Comparison of ENCODE assay signal across 18 mouse cellular contexts in the genomic region with DNA sequence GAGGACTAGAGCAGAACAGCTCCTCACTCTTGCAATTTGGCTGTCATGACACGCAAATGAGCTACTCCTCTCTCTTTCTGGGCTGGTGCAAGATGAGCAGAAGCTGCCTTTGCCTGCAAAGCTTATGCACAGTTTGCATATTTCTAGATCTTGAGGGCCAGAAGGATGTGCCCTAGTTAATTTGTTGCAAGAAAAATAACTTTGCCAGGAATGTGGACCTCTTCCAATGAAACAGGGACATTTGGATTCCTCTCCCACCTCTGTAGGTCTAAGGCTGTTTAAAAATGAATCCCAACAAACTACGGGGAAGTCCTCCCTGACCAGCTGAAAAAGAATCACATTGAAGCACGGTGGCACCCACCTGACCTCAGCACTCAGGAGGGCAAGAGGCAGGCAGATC. TPM values are rescaled to one million over a fixed set of nuclear protein-coding genes. Genes with fewer than 3 reads are reported as not detected.
DNase-seq lines count a peak whose midpoint lies in the region; ATAC-seq lines count a peak whose summit lies in the region.
"Had no signal": no experiment of that assay in that cellular context is flagged by ENCODE, and none has a peak within 500 bp of the region (broad histone marks: within the 10 kb centered on the region; RNA-seq: fewer than 3 reads in every experiment).

No protein-coding gene starts in this region.

- WGBS in kidney, embryonic 15.5 days: 88% methylated on average over 3 of the region's 3 CpGs
- 91% methylated on average over 3 of the region's 3 CpGs for WGBS in intestine, embryonic 15.5 days

- H3K36me3 ChIP-seq in kidney, embryonic 15.5 days: peaks cover 86% of the 10 kb centered on the region
- H3K36me3 ChIP-seq in intestine, embryonic 15.5 days: peaks cover 50% of the 10 kb centered on the region

- H3K4me1 ChIP-seq in kidney, embryonic 15.5 days: no peaks in the 10 kb centered on the region
- H3K4me1 ChIP-seq in intestine, embryonic 15.5 days (replicated peaks): no peaks in the 10 kb centered on the region
- H3K4me1 ChIP-seq: embryonic facial prominence, embryonic 12.5 days; forebrain, embryonic 15.5 days; heart, embryonic 13.5 days; hindbrain, embryonic 12.5 days had no signal

- no peak overlapping the region for H3K4me2 ChIP-seq in kidney, embryonic 15.5 days
- no peak overlapping the region for H3K4me2 ChIP-seq in intestine, embryonic 15.5 days (replicated peaks)
- H3K4me2 ChIP-seq: embryonic facial prominence, embryonic 12.5 days; forebrain, embryonic 15.5 days; heart, embryonic 13.5 days; hindbrain, embryonic 12.5 days had no signal

- no peak overlapping the region for H3K4me3 ChIP-seq in kidney, embryonic 15.5 days (replicated peaks)
- no peak overlapping the region for H3K4me3 ChIP-seq in intestine, embryonic 15.5 days (replicated peaks)
- H3K4me3 ChIP-seq: embryonic facial prominence, embryonic 12.5 days; forebrain, embryonic 15.5 days; heart, embryonic 13.5 days; hindbrain, embryonic 12.5 days had no signal

- no peaks in the 10 kb centered on the region for H3K9me3 ChIP-seq in kidney, embryonic 15.5 days (replicated peaks)
- H3K9me3 ChIP-seq in intestine, embryonic 15.5 days: no peaks in the 10 kb centered on the region
- H3K9me3 ChIP-seq: embryonic facial prominence, embryonic 12.5 days; forebrain, embryonic 15.5 days; G1E; heart, embryonic 13.5 days; hindbrain, embryonic 12.5 days had no signal

- H3K27me3 ChIP-seq in kidney, embryonic 15.5 days: no peaks in the 10 kb centered on the region
- no peaks in the 10 kb centered on the region for H3K27me3 ChIP-seq in intestine, embryonic 15.5 days (replicated peaks)
- H3K27me3 ChIP-seq: embryonic facial prominence, embryonic 12.5 days; forebrain, embryonic 15.5 days; heart, embryonic 13.5 days; hindbrain, embryonic 12.5 days had no signal

- peak; percentile 34 for DNase-seq in kidney, adult 18-20 months
- no peak for DNase-seq in kidney, postnatal 10 days
- peak; percentile 46 to 75 for DNase-seq in kidney, adult 8-10 months
- DNase-seq: adrenal gland, postnatal 10 days; cerebellum, adult 11 months; cerebellum, adult 9-10 months; cerebellum, postnatal 25 days; gastrocnemius, postnatal 14 days; heart, postnatal 4 days had no signal

- no peak for ATAC-seq in kidney, embryonic 15.5 days (replicated peaks; ENCODE audit: low FRiP score)
- no peak for ATAC-seq in CD4-positive, CD25-positive, alpha-beta regulatory T cell, adult 4 months
- ATAC-seq in intestine, embryonic 15.5 days: no peak
- ATAC-seq: forebrain, embryonic 15.5 days had no signal

- no peak overlapping the region for H3K9ac ChIP-seq in kidney, embryonic 15.5 days
- no peak overlapping the region for H3K9ac ChIP-seq in intestine, embryonic 15.5 days
- H3K9ac ChIP-seq: embryonic facial prominence, embryonic 12.5 days; forebrain, embryonic 15.5 days; heart, embryonic 13.5 days; hindbrain, embryonic 12.5 days had no signal

- H3K27ac ChIP-seq in kidney, embryonic 15.5 days: 0 out of 2 replicates have a peak overlapping the region, but pooled peaks have one; percentile 22
- H3K27ac ChIP-seq in intestine, embryonic 15.5 days: no peak overlapping the region
- H3K27ac ChIP-seq: embryonic facial prominence, embryonic 12.5 days; forebrain, embryonic 15.5 days; heart, embryonic 13.5 days; hindbrain, embryonic 12.5 days; hindbrain, postnatal 0 days had no signal

RNA-seq across cellular contexts. Expression of gene Atxn1l, which starts 12.4 kb away (rescaled TPM):
- polyA plus RNA-seq in kidney, embryonic 15.5 days (2015; fragmentation: Nextera tagmentation; extraction: Ambion mirVana): 7.3 and 7.9 TPM in 2 replicates
- polyA plus RNA-seq in CD4-positive, CD25-positive, alpha-beta regulatory T cell, adult 4 months (2017; shearing (Covaris generic)): 1 to 10 TPM; 2.3 to 3.8 TPM
- polyA plus RNA-seq in intestine, embryonic 15.5 days (2015; fragmentation: Nextera tagmentation; extraction: Ambion mirVana): 5.4 and 5.7 TPM in 2 replicates

RNA-seq across cellular contexts. Expression of gene Zfp821, which starts 19.8 kb away (rescaled TPM):
- 28.1 and 31.6 TPM in 2 replicates for polyA plus RNA-seq in kidney, embryonic 15.5 days (2015; fragmentation: Nextera tagmentation; extraction: Ambion mirVana)
- 1 to 10 TPM; 3.6 to 7.9 TPM for polyA plus RNA-seq in CD4-positive, CD25-positive, alpha-beta regulatory T cell, adult 4 months (2017; shearing (Covaris generic))
- polyA plus RNA-seq in intestine, embryonic 15.5 days (2015; fragmentation: Nextera tagmentation; extraction: Ambion mirVana): 17.3 and 17.9 TPM in 2 replicates

RNA-seq across cellular contexts. Expression of gene Ist1, which starts 32.0 kb away (rescaled TPM):
- polyA plus RNA-seq in kidney, embryonic 15.5 days (2015; fragmentation: Nextera tagmentation; extraction: Ambion mirVana): 136 and 141 TPM in 2 replicates
- 100 to 1,000 TPM; 139 to 163 TPM for polyA plus RNA-seq in CD4-positive, CD25-positive, alpha-beta regulatory T cell, adult 4 months (2017; shearing (Covaris generic))
- polyA plus RNA-seq in intestine, embryonic 15.5 days (2015; fragmentation: Nextera tagmentation; extraction: Ambion mirVana): 119 and 128 TPM in 2 replicates

RNA-seq across cellular contexts. Expression of gene Ap1g1, which starts 53.2 kb away (rescaled TPM):
- polyA plus RNA-seq in kidney, embryonic 15.5 days (2015; fragmentation: Nextera tagmentation; extraction: Ambion mirVana): 45.4 TPM in 2 replicates
- 10 to 100 TPM; 32.7 to 34.3 TPM for polyA plus RNA-seq in CD4-positive, CD25-positive, alpha-beta regulatory T cell, adult 4 months (2017; shearing (Covaris generic))
- polyA plus RNA-seq in intestine, embryonic 15.5 days (2015; fragmentation: Nextera tagmentation; extraction: Ambion mirVana): 38.0 and 39.0 TPM in 2 replicates
